Mouse (Mus musculus): ENCODE data around the gene Wnt1.
"Not testable (repeated sequence)": the region's sequence is repeated elsewhere in the genome, so short reads cannot be mapped to it uniquely, and the experiment has no call there.

Wnt1 gene

DNA sequence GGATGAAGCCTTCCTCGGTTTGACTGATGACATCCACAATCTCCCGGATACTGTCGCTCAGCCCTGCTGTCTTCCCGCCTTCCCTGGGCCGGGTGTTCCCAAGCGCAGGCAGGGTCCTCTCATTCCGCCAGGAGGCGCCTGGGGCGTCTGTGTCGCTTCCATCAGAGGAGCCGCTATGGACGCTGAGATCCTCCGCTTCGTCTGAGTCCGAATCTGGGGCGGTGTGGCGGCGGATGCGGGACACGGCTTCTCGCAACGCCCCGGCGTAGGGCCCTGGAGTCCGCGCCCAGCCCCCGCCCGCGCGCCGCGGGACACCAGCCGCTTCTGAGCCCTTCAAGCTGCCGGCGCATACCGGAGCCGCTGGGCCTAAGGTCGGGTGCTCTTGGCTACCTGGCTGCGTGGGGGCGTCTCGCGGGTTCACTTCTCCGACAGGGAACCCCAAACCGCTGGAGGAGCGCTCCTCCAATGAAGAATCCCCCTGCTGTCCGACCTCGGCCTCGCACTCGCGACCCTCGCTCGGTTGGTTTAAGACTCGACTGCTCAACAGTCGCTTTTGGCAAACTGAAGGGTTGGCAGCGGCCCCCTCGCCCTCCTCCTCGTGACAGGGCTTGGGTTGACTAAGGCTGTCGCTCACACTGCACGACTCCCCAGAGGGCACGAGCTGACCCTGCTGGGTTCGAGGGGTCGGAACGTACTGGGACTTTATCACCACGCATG, 15.8 kb downstream of the Wnt1 start:
- peak; percentile 46 to 69 for DNase-seq (ENCODE audit: low spot score in 2 of 2)

DNA sequence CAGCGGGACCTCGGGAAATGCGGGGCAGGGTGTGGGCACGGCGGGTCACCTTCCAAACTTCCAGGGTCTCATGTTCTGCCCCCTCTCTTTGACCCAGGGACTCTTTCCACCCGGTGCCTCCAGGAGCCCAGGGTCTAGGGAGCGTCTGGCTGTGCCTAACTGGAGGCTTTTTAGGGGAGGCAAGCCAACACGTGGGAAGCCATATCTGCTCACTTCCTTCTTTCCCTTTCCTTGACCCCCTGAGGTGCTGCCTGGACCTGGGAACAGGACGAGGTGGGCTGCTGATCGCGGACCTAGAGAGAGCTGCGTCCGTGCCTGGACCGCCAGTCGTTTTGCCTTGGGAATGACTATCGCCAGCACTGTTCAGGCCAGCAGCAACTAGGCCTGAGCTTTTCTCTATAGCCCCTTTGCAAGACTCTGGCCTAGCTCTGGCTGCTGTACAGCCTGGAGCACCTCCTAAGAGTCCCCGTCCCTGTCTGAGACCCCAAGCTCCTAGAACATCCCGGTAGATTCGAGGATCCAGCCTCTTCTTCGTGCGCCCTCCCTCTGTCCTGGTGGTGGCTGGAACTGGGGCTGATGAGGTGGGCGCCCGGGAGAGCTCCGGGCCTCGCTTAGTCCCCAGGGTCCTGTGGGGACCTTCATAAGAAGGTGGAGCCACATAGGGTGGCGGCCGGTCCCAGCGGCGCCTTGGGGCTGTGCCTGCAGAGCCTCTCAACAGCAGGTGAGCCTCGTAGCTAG, 16.6 kb downstream of the Wnt1 start:
- no peak for DNase-seq (ENCODE audit: low spot score in 2 of 2)

DNA sequence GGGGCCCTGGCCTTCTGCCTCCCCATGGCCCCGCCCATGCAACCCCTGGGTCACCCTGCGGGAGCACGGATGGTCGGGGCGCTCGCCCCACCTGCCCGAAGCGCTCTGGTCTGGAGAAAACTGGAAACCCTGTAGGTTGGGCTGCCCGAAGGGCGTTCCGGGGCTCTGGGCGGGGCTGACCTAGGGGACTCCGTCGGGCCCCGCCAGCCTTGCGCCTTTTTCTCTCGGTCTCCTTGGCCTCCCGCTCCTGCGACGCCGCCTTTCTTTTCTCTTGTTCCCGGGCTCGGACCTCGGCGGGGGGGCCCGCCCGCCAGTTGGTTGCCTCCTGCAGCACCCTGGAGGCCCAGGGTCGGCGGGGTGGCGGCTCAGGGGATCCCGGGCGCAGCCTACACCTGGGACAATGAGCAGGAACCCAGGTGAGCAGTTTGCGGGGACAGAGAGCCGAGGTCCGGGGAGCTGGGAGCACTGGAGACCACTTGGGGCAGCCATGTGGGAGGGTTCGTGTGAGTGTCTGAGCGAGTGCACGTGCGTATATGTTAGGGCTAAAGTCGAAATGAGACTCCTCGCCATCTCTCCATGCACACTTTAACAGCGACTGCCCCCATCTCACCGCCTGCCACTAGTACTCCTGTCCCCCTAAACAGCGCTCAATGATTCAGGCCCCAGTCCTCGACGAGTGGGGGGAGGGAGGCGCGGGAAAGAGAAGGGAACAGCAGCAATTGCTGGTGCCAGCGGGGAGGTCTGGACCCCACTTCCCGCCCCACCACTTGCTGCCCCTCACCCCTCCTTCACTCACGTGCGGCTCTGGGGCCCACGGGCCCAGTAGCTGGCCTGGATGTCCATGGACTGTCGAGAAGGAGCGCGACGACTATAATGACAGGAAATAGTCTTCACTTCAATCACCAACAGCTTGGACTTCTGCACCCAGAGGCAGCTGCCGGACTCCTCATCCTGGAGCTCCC, 17.4 kb downstream of the Wnt1 start:
- DNase-seq (ENCODE audit: low spot score in 2 of 2) = no peak

DNA sequence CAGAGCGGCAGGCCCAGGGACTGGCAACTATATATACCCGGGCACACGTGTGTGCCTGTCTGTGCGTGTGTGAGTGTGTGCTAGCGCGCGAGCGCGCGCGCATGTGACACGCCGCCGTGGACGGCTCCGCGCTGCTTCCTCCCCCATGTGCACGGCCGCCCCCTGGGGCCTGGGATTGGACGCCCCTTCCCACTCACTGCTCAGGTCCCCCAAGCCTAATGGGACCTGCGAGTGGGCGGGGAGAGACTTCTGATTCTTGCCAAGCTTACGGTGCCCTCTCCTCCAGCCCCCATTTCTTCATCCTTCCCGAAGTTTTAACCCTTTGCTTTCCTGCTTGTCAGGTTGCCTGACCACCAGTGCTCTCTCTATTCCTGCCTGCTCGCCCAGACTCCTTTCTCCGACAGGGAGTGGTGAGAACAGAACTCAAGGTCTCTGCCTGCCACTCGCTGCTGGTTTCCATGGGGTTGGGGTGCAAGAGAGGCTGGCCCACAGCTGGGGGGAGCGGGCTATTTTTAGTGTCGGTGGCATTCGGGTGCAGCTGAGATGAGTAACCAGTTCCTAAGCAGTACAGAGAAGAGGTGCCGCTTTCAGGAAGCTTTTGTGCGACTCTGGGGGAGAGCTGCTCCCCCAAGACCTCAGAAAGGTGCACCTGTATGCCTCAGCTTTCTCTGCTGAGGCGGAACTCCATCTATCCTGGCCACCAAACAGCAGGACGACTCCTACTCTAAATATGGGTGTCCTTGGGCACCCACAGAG, 18.4 kb downstream of the Wnt1 start:
- DNase-seq (ENCODE audit: low spot score in 2 of 2) = no peak

DNA sequence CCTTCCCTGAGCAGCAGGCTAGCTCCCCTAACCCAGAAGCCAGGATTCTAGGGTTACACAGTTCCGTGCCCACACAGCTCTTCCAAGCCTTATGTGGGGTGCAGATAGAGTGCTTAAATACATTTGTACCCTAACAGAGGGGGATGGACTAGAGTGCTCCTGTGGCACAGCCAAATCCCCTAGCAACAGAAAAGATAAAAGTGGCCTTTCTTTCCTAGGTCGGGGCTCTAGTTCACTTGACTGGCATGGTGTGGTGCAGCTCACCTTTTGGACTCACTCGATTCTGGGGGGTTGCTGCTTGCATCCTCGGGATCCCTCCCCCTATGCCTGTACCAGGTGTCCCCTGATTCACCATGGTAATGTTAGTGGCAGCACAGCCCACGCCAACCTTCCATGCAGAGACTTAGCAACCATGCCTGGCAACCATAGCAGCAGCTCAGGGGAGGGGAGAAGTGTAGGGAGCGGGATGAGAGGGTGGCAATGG, 19.0 kb downstream of the Wnt1 start:
- no peak for DNase-seq (ENCODE audit: low spot score in 2 of 2)

DNA sequence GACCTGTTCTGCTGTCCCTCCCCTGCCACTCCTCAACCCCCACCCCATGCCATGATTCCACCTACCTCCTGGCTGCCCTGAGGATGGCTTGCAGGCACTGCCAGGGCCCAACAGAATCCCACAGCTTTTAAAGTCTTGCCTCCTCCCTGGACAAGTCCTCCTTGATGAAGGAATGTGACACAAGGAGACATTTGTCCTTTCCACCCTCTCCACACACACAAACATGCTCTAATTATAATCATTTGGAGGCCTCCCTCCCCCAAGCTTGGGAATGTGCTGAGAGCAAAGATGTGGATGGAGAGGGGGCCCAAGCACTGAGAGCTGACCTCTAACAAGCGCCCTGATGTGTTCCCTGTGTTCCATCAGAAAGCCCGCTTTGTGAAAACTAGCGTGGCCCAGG, 19.7 kb downstream of the Wnt1 start, which contains the start of gene Ddn:
TSS of gene Ddn (minus strand) at position 101 of the 400 bp plus-strand sequence.
- DNase-seq (ENCODE audit: low spot score in 2 of 2) = no peak

DNA sequence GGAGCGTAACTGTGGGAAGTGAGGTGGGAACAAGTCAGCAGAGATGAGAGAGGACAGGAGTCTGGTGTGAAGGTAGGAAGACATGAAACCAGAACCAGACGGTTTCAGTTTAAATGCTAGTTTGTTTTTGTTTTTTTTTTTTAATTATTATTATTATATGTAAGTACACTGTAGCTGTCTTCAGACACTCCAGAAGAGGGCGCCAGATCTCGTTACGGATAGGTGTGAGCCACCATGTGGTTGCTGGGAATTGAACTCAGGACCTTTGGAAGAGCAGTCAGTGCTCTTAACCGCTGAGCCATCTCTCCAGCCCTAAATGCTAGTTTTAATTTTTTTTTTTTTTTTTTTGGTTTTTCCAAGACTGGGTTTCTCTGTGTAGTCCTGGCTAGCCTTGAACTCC, 20.6 kb downstream of the Wnt1 start:
- DNase-seq (ENCODE audit: low spot score in 2 of 2) = not testable (repeated sequence)

DNA sequence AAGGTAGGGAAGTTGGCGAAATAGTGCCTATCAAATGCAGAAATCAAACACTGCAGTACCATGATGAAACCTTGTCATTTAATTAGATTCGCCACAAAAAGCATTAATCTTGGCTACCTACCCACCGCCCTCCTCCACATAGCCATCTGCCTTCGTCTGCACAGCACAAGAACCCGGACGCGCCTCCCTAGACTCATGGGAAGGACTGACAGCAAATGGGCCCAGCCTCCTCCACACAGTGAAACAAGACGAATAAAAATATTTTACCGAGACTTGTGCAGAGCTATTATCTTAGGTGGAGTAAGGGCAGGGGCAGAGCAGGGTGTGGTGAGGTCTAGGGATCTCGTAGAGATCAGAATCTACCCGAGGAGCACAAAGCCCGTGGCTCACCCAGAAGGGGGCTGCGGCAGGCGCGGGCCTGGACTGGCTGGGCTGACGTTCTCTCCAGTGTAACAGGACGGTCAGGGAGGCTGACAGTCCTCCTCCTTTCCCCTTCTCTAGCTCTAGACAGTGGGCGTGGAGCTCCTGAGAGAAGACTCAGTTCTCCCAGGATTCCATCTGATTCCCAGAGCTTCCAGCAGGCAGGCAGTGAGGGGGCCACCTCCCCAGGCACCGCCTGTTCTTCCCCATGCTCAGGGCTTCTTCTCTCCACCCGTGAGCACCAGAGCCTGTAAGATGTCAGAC, 23.2 kb downstream of the Wnt1 start:
- DNase-seq (ENCODE audit: low spot score in 2 of 2) = no peak

DNA sequence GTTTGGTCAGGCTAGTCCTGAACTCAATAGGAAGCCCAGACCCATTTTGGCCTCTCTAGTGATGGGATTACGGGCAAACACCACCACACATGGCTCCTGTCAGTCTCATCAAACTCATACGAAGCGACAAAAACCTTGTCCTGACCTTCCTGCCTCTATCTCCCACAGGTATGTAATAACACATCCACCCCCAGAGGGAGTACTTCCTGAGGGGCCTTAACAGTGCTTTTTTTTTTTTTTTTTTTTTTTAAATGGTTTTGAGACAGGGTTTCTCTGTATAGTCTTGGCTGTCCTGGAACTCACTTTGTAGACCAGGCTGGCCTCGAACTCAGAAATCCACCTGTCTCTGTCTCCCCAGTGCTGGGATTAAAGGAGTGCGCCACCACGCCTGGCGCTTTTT, 28.5 kb downstream of the Wnt1 start:
- DNase-seq (ENCODE audit: low spot score in 2 of 2) = no peak

DNA sequence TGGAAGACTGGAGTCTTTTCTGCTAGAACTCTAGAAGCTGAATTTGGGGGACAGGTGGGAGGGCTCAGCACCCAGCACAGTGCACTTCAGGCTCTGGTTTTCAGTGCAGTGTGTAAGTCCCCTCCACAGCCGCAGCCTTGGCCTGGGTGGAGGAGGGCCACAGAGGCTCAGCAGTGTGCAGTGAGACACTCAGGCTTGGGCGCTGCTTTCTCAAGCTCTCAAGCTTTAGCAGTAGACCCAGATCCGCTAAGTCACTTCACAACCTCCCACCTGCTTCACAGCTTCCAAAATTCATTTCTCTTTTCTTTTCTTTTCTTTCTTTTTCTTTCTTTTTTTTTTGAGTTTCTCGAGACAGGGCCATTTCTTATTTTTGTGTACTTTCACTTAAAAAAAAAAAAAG, 31.3 kb downstream of the Wnt1 start:
- no peak for DNase-seq (ENCODE audit: low spot score in 2 of 2)

DNA sequence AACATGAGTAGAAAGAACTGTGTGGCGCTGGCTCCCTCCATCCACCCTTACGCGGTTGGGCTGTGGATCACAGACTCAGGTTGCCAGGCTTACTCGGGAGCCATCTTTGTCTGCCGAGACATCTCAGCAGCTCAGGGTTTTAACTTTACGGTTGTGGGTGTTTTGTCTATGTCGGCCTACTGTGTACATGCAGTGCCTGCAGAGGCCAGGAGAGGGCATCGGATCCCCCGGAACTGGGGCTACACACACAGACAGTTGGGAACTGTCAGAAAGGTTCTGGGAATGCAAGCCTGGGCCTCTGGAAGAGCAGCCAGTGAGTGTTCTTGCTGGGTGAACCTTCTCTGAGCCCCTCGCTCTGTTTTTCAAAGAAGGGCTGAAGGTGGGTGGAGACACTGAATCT, 31.7 kb downstream of the Wnt1 start:
- DNase-seq (ENCODE audit: low spot score in 2 of 2) = no peak

DNA sequence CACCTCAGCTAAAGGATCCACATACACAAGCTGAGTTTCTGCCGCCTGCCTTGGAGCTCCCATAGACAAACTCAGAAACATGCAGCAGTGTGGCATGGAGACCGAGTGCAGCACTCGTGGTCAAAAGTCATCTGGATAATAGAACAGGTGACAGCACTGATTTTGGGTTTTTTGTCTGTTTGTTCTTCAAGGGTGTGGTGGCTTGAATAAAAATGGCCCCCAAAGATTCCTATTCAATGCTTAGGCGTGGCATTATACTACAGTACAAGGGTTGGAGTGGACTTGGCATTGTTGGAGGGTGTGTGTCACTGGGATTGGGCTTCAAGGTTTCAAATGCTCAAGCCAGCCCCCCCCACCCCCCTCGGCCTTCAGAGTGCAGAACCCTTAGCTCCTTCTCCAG, 32.5 kb downstream of the Wnt1 start:
- DNase-seq (ENCODE audit: low spot score in 2 of 2) = no peak

DNA sequence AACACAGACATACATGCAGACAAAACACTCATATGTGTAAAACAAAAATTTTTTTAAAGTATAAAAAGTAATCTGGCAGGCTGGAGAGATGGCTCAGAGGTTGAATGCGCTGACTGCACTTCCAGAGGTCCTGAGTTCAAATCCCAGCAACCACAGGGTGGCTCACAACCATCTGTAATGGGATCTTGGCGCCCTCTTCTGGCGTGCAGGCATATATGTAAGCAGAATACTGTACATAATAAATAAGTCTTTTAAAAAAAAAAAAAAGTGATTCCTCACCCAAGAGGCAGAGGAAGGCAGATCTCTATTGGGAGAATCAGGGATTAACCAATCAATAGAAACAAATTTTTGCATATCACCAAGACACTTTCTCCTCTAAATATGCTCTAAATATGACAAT, 33.8 kb downstream of the Wnt1 start:
- DNase-seq (ENCODE audit: low spot score in 2 of 2) = no peak

DNA sequence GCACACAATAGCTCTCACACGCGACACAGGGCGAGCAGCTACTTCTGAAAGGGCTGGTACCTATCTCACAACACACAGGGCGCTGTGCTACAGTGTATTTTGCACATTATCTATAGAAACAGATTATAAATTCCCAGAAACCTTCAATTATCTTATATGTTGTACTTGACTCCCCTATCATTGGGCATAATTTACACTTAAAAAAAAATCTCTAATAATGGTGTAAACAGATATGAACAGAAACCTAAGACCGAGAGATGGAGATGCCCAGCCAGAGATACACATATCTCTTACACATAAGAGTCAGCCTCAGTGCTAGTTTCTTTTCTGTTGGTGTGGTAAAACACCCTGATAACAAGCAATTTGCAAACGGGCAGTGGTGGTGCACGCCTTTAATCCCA, 38.0 kb downstream of the Wnt1 start:
- DNase-seq (ENCODE audit: low spot score in 2 of 2) = no peak

DNA sequence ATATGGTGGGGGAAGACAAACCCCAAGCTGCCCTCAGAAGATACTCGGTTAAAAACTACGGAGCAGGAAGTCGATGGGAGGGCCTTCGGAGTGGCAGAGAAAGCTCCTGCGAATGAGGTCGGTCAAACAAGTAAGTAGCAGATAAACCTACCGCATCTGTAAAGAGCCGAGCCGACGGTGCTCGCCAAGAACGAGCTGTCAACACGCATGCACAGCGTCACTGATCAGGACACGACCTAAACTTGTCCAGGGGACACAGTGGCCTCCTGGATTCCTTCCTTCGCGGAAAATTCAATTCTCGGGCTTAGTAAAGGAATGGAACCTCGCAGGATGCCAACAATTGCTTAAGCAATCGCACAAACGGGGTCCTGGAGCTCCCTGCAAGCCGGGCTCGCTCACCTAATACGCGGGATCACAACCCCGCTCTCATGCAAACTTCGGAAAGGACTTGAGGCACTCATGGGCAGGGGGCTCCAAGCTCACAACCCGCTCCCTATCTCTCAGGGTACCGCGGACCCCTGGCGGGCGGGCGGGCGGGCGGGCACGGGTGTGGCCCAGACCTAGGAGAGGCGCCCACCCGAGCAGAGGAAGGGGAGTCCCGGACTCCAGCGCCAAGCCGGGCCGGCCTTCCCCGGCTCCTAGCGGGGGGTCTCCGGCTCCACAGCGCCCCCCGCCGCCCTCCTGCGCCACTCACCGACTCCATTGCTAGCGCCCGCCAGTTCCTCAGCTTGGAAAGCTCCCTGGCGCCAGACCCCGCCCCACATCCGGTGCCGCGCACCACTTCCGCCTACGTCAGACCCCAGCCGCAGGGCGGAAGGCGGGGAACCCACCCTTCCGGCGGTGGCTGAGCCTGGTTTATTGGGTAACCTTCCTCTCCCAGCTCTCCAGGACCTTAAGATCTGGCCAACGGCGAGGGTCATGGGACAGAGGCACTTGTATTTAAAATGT, 41.4 kb downstream of the Wnt1 start, which contains the start of gene Prkag1:
TSS of gene Prkag1 (minus strand) at position 786 of the 948 bp plus-strand sequence.
- DNase-seq (ENCODE audit: low spot score in 2 of 2) = peak; percentile 97 to 98

DNA sequence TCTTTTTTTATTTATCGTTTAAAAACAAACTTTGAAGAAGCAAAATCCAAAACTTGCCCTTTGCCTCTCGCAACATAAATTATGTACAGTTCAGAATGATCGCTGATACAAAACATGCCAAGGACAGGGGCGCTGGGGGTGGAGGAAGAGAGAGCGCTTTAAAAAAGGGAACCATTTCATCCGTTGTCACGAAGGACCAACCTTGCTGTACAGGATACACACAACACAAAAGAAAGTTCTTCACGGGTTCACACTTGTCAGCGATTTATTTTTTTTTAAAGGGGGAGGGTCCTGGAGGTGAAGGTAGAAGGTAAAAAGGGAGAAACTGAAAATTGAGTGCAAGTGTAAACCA, 42.0 kb downstream of the Wnt1 start:
- DNase-seq (ENCODE audit: low spot score in 2 of 2) = no peak

DNA sequence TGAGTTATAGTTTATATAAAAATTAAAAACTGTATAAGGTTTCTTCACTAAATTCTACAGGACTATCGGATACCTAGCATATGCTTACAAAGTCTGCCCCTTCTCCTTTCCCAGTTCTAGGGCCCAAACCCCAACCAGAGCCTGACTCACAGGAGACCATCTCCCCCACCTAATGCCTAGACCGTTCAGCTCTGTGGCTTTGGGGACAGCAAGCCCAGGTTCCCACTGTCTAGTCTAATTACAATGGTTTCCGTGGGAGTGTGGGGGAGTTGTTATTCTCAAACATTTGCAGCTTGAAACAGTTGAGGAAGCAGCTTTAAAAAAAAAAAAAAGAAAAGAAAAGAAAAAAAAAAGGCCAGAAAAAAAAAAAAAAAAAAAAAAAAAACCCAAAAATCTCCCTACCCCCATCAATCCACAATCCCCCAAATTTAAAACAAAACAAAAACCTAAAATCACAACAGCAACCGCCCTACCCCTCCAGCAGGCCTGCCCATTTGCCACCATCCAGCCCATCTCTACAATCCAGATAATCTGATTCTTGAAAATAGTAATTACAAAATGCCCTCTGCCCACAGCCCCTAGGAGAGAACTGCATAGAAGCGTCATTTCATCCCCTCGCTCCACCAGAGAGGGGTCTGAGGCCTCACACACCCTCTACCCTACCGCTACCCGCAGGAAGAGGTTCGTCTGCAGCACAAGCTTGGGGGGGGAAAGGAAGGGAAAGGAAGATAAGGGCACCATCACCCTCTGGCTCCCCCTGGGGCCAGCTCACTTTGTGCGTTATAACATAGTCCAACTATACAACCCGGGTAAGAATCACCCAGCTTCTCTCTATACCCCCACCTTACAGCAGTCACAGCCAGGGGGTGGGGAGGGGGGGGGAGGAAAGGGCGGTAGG, 42.8 kb downstream of the Wnt1 start:
- DNase-seq (ENCODE audit: low spot score in 2 of 2) = no peak

DNA sequence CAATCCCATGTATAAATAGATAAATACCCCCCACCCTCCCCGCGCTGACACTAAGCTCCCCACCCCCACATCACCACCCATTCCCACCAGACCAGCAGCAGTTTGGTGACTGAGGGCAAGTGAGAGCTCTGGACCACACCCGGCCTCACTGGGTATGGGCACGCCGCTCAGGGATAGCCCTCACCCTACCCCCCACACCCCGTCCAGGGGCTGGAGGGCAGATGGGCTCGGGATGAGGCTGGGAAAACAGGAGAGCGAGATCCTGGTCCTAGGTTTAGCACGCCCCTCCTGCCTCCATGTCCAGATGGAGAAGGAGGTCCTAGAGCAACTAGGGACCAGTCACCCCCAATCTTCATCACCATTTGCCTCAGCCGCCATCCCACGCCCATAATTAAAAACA, 43.6 kb downstream of the Wnt1 start:
- no peak for DNase-seq (ENCODE audit: low spot score in 2 of 2)

DNA sequence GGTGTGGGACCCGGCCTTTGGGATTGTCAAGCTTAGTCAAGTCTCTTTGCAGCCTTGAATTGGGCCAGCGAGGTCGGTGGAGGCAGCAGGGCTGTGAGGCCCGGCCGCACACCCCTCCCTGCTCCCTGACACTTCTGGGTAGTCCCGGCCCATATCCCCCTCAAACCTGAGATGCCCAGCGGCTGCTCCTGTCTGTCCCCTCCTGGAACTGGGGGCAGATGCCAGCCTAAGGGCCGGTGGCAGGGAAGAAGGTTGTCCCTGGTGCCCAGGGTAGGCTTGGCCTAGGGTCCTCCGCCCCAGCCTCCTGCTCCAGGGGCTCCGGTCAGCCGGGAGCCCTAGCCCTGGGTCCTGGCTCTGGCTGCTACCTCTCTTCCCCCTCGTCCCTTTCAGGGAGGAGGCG, 44.4 kb downstream of the Wnt1 start:
- no peak for DNase-seq (ENCODE audit: low spot score in 2 of 2)
